Mouse (Mus musculus): ENCODE measurements at regions not wholly inside any gene's neighbourhood (a gene's known extent, or its start where the extent isn't known, plus 50 kb on each side); places are given as distances from the start of the nearest gene placed in this dataset.
A peak's percentile ranks its signal among the peaks of the same experiment; 100 is the strongest.

DNA sequence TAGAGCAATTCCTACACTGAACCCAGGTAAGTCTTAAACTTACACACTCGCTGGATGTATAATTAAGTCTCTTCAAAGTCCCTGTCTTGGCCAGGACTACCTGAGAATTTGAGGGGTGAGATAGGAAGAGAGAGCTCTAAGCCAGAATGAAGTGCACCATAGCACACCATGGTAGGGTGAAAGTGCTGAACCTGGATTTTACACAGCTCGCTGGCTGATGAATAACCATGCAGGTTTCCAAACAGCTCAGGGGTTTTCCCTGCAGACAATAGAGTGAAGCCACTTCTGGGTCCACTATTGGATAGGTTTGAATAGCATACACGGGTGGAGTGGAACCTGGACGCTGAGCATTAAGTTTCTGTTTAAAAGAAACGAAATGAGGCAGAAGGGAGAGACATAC lies 180.7 kb upstream of the Plxna2 start:
- no peak for DNase-seq (ENCODE audit: low spot score)

GRCm38 (mm10) chr1:194435060-194435459 lies 183.0 kb upstream of the Plxna2 start:
- DNase-seq (ENCODE audit: low spot score), result no peak

- no peak for DNase-seq (ENCODE audit: low spot score)
Measured at GRCm38 (mm10) chr1:194428586-194428985, 189.4 kb upstream of the Plxna2 start.

GRCm38 (mm10) chr1:194426293-194426692 lies 191.7 kb upstream of the Plxna2 start:
- no peak for DNase-seq (ENCODE audit: low spot score)

GRCm38 (mm10) chr1:194424201-194424600 lies 193.8 kb upstream of the Plxna2 start:
- no peak for DNase-seq (ENCODE audit: low spot score)

DNA sequence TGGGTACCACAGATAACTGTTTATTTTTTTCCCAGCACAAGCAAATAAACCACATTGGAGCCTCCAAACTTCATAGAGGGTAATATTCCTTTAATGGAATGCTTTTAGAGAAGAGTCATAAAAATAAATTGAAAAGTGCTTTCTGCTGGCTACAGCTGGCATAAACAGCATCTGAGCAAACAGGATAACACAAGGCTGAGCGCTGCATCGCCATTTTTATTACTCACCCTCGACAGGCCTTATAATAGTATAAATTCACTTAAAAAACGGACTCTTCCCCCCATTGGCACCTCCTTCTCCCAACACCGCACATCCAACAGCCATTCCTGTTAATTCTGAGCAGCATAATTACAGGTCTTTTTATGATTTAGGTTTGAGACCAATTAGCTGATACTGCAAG lies 205.8 kb upstream of the Plxna2 start:
- no peak for DNase-seq (ENCODE audit: low spot score)

GRCm38 (mm10) chr1:194411788-194412187 lies 206.2 kb upstream of the Plxna2 start:
- no peak for DNase-seq (ENCODE audit: low spot score)

DNA sequence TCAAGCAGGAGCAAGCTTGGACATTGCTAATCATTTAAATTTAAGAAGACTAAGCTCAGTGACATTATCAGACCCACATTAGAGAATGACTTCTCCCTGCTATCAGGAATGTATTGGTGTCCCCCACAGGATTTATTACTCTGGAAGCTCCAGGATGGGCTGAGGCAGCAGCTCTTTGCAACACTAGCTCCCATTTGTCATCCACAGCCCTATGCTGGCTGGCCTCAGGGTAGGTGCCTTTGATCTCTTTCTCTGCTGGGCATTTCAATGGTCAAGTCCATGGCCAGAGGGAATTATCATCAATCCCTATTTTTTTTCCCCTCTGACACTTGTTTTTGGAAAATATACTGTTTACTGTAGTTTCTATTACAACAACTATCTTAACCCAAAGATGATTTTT lies 218.7 kb upstream of the Plxna2 start:
- no peak for DNase-seq (ENCODE audit: low spot score)

DNA sequence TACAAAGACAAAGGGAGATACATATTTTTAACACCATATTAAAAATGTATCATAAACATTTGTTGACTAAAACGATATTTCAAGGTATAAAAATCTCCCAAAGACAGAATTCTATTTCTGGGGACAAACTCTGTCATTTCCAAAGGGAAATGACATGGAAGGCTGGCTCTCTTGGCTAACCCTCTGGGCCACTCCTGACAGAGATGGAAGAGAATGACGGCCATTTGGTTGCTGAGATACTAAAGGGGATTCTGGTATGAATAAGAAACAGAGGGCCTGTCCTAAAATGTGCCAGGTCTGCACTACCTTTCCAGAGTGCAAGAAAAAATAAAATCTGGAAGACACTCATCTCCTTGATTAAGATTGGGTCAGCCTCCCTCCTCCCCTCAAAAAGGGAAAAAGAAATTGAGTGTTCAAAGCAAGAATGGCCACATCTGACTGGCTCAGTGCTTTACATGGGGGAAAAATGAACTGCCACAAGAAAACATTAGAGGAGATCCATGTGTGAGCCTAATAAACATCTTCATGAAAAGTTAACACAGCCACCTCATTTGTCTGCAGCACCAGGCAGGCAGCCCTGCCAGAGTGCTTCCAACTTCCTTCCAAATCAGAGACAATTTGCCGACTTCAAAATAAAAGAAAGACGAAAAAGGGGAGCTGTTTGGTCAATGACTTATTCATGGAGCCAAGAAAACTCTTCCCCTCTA lies 221.1 kb upstream of the Plxna2 start:
- DNase-seq (ENCODE audit: low spot score), result no peak

DNA sequence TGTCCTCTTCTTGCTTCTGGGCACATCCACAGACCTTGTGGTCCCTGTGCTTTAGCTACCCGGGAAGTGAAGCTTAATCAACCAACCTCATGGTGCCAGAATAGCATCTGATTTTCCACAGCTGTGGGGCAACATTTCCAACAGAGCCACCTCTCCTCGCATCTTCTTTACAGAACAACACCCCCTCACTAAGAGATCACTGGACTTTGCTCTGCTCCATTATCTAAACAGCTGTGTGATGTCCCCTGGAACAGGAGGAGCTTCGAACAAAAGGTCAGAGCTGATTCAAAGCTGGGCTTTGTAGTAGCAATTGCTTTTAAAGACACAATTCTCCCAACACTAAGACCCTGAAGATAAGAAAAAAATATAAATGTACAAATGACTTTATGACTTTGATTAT lies 224.3 kb upstream of the Plxna2 start:
- DNase-seq (ENCODE audit: low spot score), result no peak

DNA sequence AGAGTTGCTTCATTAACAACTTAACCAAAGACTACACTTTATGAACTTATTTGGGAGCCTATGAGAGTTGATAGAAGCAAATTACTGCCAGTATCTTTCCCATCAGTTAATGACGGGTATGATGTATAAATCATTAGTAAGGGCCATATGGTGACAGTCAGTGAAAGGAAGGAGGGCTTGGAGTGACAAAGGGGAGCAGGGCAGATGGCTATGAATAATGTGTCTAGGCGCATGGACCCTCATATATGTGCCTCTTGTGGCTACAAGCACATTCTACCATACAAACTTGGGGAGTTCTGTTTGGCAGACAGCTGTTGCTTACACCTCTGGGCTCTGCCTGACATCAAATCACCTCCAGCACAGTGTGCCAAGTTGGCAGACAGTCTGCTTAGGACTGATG lies 227.8 kb upstream of the Plxna2 start:
- no peak for DNase-seq (ENCODE audit: low spot score)

DNA sequence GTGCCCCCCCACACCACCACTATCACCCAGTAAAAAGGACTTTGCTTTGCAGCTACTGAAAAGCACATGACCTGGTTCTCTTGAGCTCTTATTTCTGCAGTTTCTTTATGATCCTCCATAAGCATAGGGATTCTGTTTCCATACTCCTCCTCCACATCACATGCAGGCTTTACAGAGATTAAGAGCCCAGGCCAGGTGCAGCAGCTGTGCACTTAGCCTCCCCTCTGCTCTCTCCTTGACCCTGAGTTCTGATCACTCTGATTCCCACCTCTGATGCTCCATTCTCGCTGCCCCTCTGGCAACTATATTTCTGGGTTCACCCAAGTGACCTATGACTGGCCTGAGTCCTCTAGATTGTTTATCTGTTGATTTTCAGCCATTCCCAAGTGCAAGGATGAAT lies 239.9 kb upstream of the Plxna2 start:
- DNase-seq (ENCODE audit: low spot score), result no peak

GRCm38 (mm10) chr1:194373511-194373910 lies 244.5 kb upstream of the Plxna2 start:
- DNase-seq (ENCODE audit: low spot score), result peak; percentile 27

DNA sequence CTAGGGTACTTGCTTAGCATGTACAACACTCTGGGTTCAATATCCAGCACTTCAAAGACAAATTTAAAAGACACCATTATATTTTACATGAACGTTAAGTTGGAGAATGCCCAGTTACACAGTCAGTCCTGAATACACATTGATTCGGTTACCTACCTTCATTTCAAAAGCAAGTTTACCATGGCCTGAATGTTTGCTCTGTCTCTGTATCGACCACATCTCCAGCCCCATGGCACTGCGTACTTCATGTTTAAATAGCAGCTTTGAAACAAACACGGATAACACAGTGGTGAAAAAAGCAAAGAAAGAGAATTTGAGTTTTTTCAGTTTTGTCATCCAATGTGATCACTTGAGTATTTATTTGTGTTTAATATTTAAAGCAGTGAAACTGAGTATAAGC lies 254.1 kb upstream of the Plxna2 start:
- no peak for DNase-seq (ENCODE audit: low spot score)

DNA sequence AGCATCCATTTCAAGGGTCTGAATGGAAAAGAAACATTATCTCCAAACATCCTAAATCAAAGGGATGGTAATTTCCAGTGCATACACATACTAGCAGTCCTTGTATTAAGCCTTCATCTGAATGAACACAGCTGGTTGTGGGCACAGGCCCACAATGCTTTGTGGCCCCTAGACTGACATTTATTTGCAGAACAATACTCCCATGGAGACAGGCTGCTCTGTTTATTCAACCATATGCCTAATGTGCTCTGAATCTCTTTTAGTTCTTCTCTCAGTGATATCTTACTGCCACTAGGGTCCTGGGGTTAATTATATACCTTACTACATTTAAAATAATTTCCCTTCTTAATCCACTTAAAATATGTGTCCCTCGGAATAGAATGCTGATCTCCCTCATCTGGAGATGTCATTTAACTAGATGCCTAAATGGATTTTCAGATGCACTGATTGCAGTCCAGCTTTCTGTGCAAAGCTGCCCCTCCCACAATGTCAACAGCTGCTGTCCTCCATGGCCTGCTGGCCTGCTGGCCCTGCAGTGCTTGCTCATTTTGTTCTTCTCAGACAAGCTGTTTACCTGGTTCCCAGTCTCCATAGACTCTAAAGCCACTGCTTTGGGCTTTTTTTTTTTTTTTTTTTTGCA lies 254.8 kb upstream of the Plxna2 start:
- no peak for DNase-seq (ENCODE audit: low spot score)

- no peak for DNase-seq (ENCODE audit: low spot score)
Measured at GRCm38 (mm10) chr1:194362298-194362697, 255.7 kb upstream of the Plxna2 start.

DNA sequence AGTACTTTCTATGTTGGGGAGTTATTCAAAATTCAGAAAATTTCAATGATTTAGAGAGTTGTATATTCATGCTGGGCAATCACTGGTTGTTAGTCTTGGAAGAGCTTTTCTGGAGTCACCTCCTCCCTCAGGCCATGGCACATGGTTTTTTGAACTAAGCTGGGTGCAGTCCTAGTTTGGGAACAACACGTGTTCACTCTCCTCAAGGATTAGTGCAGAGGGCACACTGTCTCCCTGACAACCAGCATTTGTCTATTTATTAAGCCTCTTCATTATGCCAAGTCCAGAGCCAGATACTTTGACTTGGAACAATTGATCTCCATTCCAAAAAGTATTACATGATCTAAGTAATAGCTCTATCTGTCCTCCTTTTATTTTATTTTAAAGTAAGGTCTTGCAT lies 256.7 kb upstream of the Plxna2 start:
- DNase-seq (ENCODE audit: low spot score), result no peak

DNA sequence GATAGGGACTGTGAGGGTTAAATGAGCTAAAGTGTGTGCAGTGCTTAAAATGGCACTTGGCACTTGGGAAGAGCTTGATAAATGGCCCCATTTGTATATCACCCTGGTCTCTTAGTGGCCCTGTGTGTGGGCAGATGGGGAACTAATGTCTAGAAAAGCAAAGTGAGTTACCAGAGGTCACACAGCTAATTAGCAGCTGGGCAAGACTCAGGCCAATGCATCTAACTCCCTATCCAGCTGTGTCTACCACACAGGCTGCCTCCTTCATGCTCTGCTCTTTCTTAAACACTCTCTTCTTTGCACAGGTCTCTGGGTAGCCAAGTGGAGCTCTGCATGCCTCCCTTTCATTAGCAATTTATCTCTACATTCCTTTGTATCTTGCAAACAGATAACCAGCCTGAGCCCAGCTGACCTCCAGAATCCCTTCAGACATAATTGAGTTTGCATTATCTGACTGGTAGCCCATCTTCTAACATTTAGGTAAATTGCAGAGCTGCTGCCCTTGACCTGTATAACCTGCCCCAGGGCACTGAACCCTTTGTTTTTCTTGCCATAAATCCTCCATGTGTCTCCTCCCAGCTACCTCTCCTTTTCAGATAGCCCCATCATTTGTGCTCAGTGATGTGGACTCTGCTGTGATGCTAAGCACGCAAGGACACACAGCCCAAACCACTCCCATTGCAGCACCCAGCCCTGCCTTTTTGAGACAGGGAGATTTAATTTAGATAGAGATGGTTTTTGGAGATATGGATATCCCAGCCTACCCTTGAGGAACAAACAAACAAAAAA lies 263.5 kb upstream of the Plxna2 start:
- DNase-seq (ENCODE audit: low spot score), result no peak

DNA sequence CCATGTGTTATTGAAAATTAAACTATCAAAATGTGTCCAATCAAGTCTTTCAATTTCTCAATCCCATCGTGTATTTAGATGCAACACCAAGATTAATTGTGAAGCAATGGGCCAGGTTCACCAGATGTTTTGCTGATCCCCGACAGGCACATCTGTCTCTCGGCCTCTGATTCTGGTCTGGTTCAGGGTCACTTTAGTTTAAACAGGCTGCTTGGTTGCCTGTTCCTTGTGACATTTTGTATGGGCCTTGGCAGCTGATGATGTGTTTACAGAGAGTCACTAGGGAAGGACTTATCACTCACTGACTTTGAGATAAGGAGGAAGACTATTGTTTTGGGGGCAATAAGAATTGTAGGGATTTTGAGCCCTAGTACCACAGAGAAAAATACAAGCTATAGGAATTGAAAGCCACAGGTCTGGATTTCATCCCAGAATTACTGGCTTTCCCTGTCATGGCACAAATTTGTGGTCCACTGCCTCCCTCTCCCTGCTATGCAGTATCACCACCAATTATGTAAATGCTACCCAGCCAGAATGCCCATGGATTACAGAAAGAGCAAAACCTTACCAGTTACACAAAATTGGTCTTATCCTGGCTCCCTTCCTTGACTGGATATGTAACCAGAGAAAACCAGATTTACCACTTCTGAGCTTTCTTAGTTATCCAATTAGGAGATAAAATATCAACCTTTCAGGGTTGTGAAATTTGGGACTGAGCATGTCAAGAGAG lies 272.5 kb upstream of the Plxna2 start:
- no peak for DNase-seq (ENCODE audit: low spot score)

- no peak for DNase-seq (ENCODE audit: low spot score)
Measured at GRCm38 (mm10) chr1:194342568-194342967, 275.4 kb upstream of the Plxna2 start.

- DNase-seq (ENCODE audit: low spot score), result no peak
Measured at GRCm38 (mm10) chr1:194341758-194342157, 276.3 kb upstream of the Plxna2 start.
